Mouse (Mus musculus) limb, embryonic 10.5 days (tissue): ENCODE data around the gene Wdr95. TPM values are rescaled to one million over a fixed set of nuclear protein-coding genes. Genes with fewer than 3 reads are reported as not detected.

Experiments used
- DNase-seq: peaks from one replicate; pipeline ENCODE4 v3.0.0-alpha.2; 2017; ENCODE audit warnings: low spot score
- H3K27ac ChIP-seq: fragments of 300-500 bp; sonication (generic); 2 replicates; pipeline ENCODE4 v1.5.1; 2016; ENCODE audit warnings: mild to moderate bottlenecking
- H3K27me3 ChIP-seq: fragments of 300-500 bp; sonication (generic); 2 replicates; pipeline ENCODE4 v1.6.1; 2016; ENCODE audit warnings: low read depth, mild to moderate bottlenecking; ENCODE audit not compliant: poor library complexity, severe bottlenecking
- H3K36me3 ChIP-seq: fragments of 300-500 bp; sonication (generic); 2 replicates; pipeline ENCODE4 v1.6.1; 2016; ENCODE audit warnings: mild to moderate bottlenecking, moderate library complexity
- H3K4me1 ChIP-seq: fragments of 300-500 bp; sonication (generic); 2 replicates; pipeline ENCODE4 v1.6.1; 2016
- H3K4me3 ChIP-seq: fragments of 300-500 bp; sonication (generic); 2 replicates; pipeline ENCODE4 v1.5.1; 2016; ENCODE audit warnings: mild to moderate bottlenecking, moderate library complexity
- H3K9me3 ChIP-seq: fragments of 300-500 bp; sonication (generic); replicated peaks from 2 replicates; pipeline ENCODE4 v1.6.1; 2016; ENCODE audit warnings: mild to moderate bottlenecking
- WGBS: fragments of 180-500 bp; shearing (Covaris S2); methylation state at CpG from one replicate; pipeline ENCODE4 v1.1.7; 2016; 5-methylcytosine and 5-hydroxymethylcytosine counted together
- polyA plus RNA-seq: library from polyadenylated mRNA; unstranded; fragments of >200 nt; fragmentation: Nextera tagmentation; extraction: Ambion mirVana; gene quantifications from 2 replicates; pipeline ENCODE4 v1.2.1, GENCODE M21; 2016

Gene Wdr95
- polyA plus RNA-seq, 1 experiment from 2014 or later, result not detected

- no peak for DNase-seq
- H3K36me3 ChIP-seq, result no peaks in the 10 kb centered on the region
- H3K27me3 ChIP-seq, result no peaks in the 10 kb centered on the region
- H3K4me1 ChIP-seq, result no peaks in the 10 kb centered on the region
- no peaks in the 10 kb centered on the region for H3K9me3 ChIP-seq
- 51% methylated on average over 3 of the region's 3 CpGs for WGBS
- H3K27ac ChIP-seq, result no peak overlapping the region
- H3K4me3 ChIP-seq, result no peak overlapping the region
Measured at GRCm38 (mm10) chr5:149589932-149590331, 61.5 kb downstream of the Wdr95 start.

- Histone ChIP-seq H3K27me3 (no peaks in the 10 kb centered on the region), H3K27ac (no peak overlapping the region), H3K9me3 (no peaks in the 10 kb centered on the region), H3K4me3 (no peak overlapping the region), H3K36me3 (no peaks in the 10 kb centered on the region), H3K4me1 (no peaks in the 10 kb centered on the region)
- DNase-seq, result no peak
- 90% methylated on average over 3 of the region's 3 CpGs for WGBS
Measured at GRCm38 (mm10) chr5:149594215-149594614, 65.7 kb downstream of the Wdr95 start.

GRCm38 (mm10) chr5:149597351-149597750, 68.9 kb downstream of the Wdr95 start:
- H3K4me3 ChIP-seq, result no peak overlapping the region; the same call in 1 of the 2 replicates
- H3K27me3 ChIP-seq, result no peaks in the 10 kb centered on the region
- H3K27ac ChIP-seq, result no peak overlapping the region
- no peaks in the 10 kb centered on the region for H3K9me3 ChIP-seq
- WGBS, result 52% methylated on average over 18 of the region's 18 CpGs
- no peaks in the 10 kb centered on the region for H3K4me1 ChIP-seq
- no peaks in the 10 kb centered on the region for H3K36me3 ChIP-seq
- DNase-seq, result no peak

- Histone ChIP-seq H3K27ac (no peak overlapping the region), H3K9me3 (no peaks in the 10 kb centered on the region), H3K36me3 (no peaks in the 10 kb centered on the region), H3K27me3 (no peaks in the 10 kb centered on the region), H3K4me1 (no peaks in the 10 kb centered on the region), H3K4me3 (no peak overlapping the region)
- no peak for DNase-seq
- WGBS, result 92% methylated on average over 3 of the region's 3 CpGs
Measured at GRCm38 (mm10) chr5:149601996-149602395, 73.5 kb downstream of the Wdr95 start.

GRCm38 (mm10) chr5:149603241-149603640, 74.8 kb downstream of the Wdr95 start:
- H3K4me1 ChIP-seq, result no peaks in the 10 kb centered on the region
- 87% methylated on average over 3 of the region's 3 CpGs for WGBS
- no peak overlapping the region for H3K27ac ChIP-seq
- H3K36me3 ChIP-seq, result no peaks in the 10 kb centered on the region
- no peaks in the 10 kb centered on the region for H3K27me3 ChIP-seq
- DNase-seq, result no peak
- no peaks in the 10 kb centered on the region for H3K9me3 ChIP-seq
- no peak overlapping the region for H3K4me3 ChIP-seq

- H3K27ac ChIP-seq, result no peak overlapping the region
- no peaks in the 10 kb centered on the region for H3K27me3 ChIP-seq
- H3K9me3 ChIP-seq, result no peaks in the 10 kb centered on the region
- H3K4me1 ChIP-seq, result 0 out of 2 replicates have a peak, but pooled peaks cover 3% of the 10 kb centered on the region
- WGBS, result 88% methylated on average over 8 of the region's 8 CpGs
- no peak overlapping the region for H3K4me3 ChIP-seq
- no peak for DNase-seq
- H3K36me3 ChIP-seq, result no peaks in the 10 kb centered on the region
Measured at GRCm38 (mm10) chr5:149607083-149607720, 78.7 kb downstream of the Wdr95 start.

- H3K27me3 ChIP-seq, result no peaks in the 10 kb centered on the region
- 0 out of 2 replicates have a peak, but pooled peaks cover 6% of the 10 kb centered on the region for H3K4me1 ChIP-seq
- no peak overlapping the region for H3K27ac ChIP-seq
- H3K9me3 ChIP-seq, result no peaks in the 10 kb centered on the region
- DNase-seq, result no peak
- WGBS, result 77% methylated on average over 16 of the region's 16 CpGs
- peaks cover 35% of the 10 kb centered on the region for H3K36me3 ChIP-seq
- H3K4me3 ChIP-seq, result no peak overlapping the region
Measured at GRCm38 (mm10) chr5:149611476-149612164, 83.1 kb downstream of the Wdr95 start.

GRCm38 (mm10) chr5:149612165-149612518, 83.7 kb downstream of the Wdr95 start:
- H3K4me1 ChIP-seq, result 0 out of 2 replicates have a peak, but pooled peaks cover 6% of the 10 kb centered on the region
- H3K27me3 ChIP-seq, result no peaks in the 10 kb centered on the region
- H3K27ac ChIP-seq, result no peak overlapping the region
- peaks cover 40% of the 10 kb centered on the region for H3K36me3 ChIP-seq
- WGBS, result 87% methylated on average over 3 of the region's 3 CpGs
- H3K4me3 ChIP-seq, result no peak overlapping the region
- H3K9me3 ChIP-seq, result no peaks in the 10 kb centered on the region
- no peak for DNase-seq

- Histone ChIP-seq H3K9me3 (no peaks in the 10 kb centered on the region), H3K27ac (no peak overlapping the region), H3K4me1 (0 out of 2 replicates have a peak, but pooled peaks cover 6% of the 10 kb centered on the region), H3K4me3 (no peak overlapping the region), H3K27me3 (no peaks in the 10 kb centered on the region), H3K36me3 (peaks cover 46% of the 10 kb centered on the region)
- WGBS, result 82% methylated on average over 10 of the region's 10 CpGs
- no peak for DNase-seq
Measured at GRCm38 (mm10) chr5:149612740-149613139, 84.3 kb downstream of the Wdr95 start.

GRCm38 (mm10) chr5:149616138-149616537, 87.7 kb downstream of the Wdr95 start:
- Histone ChIP-seq H3K4me1 (0 out of 2 replicates have a peak, but pooled peaks cover 6% of the 10 kb centered on the region), H3K4me3 (no peak overlapping the region), H3K27me3 (no peaks in the 10 kb centered on the region), H3K27ac (no peak overlapping the region), H3K9me3 (no peaks in the 10 kb centered on the region), H3K36me3 (peaks cover 80% of the 10 kb centered on the region)
- WGBS, result 78% methylated on average over 1 of the region's 1 CpGs
- no peak for DNase-seq

GRCm38 (mm10) chr5:149616817-149617216, 88.3 kb downstream of the Wdr95 start:
- DNase-seq, result no peak
- Histone ChIP-seq H3K4me3 (no peak overlapping the region), H3K36me3 (peaks cover 87% of the 10 kb centered on the region), H3K9me3 (no peaks in the 10 kb centered on the region), H3K27me3 (no peaks in the 10 kb centered on the region), H3K27ac (no peak overlapping the region), H3K4me1 (0 out of 2 replicates have a peak, but pooled peaks cover 3% of the 10 kb centered on the region)
- WGBS, result 95% methylated on average over 10 of the region's 10 CpGs

- no peaks in the 10 kb centered on the region for H3K9me3 ChIP-seq
- H3K27ac ChIP-seq, result no peak overlapping the region
- no peak for DNase-seq
- WGBS, result 96% methylated on average over 6 of the region's 6 CpGs
- H3K4me3 ChIP-seq, result no peak overlapping the region
- H3K4me1 ChIP-seq, result no peaks in the 10 kb centered on the region
- no peaks in the 10 kb centered on the region for H3K27me3 ChIP-seq
- H3K36me3 ChIP-seq, result peaks cover 98% of the 10 kb centered on the region
Measured at GRCm38 (mm10) chr5:149617776-149618425, 89.4 kb downstream of the Wdr95 start.

GRCm38 (mm10) chr5:149622152-149622551, 93.7 kb downstream of the Wdr95 start:
- Histone ChIP-seq H3K4me1 (no peaks in the 10 kb centered on the region), H3K4me3 (no peak overlapping the region), H3K27me3 (no peaks in the 10 kb centered on the region), H3K36me3 (peaks cover 100% of the 10 kb centered on the region), H3K27ac (no peak overlapping the region), H3K9me3 (no peaks in the 10 kb centered on the region)
- WGBS, result 76% methylated on average over 7 of the region's 7 CpGs
- no peak for DNase-seq
